Mouse (Mus musculus) hindbrain, embryonic 10.5 days (tissue): ENCODE measurements around the gene Zfp710. TPM values are rescaled to one million over a fixed set of nuclear protein-coding genes. Genes with fewer than 3 reads are reported as not detected.

Experiments used
- DNase-seq: peaks from one replicate; pipeline ENCODE4 v3.0.0-alpha.2; 2017; ENCODE audit warnings: low spot score
- H3K27ac ChIP-seq: fragments of 300-500 bp; sonication (generic); 2 replicates; pipeline ENCODE4 v1.5.1; 2016; ENCODE audit warnings: mild to moderate bottlenecking, moderate library complexity
- H3K27me3 ChIP-seq: fragments of 300-500 bp; sonication (generic); 2 replicates; pipeline ENCODE4 v1.6.1; 2016; ENCODE audit warnings: mild to moderate bottlenecking; ENCODE audit not compliant: poor library complexity, insufficient read depth, severe bottlenecking
- H3K36me3 ChIP-seq: fragments of 300-500 bp; sonication (generic); 2 replicates; pipeline ENCODE4 v1.6.1; 2016; ENCODE audit warnings: mild to moderate bottlenecking, moderate library complexity
- H3K4me1 ChIP-seq: fragments of 300-500 bp; sonication (generic); replicated peaks from 2 replicates; pipeline ENCODE4 v1.6.1; 2016; ENCODE audit warnings: mild to moderate bottlenecking
- H3K4me3 ChIP-seq: fragments of 300-500 bp; sonication (generic); 2 replicates; pipeline ENCODE4 v1.5.1; 2016; ENCODE audit warnings: mild to moderate bottlenecking, moderate library complexity
- H3K9me3 ChIP-seq: fragments of 300-500 bp; sonication (generic); 2 replicates; pipeline ENCODE4 v1.6.1; 2016; ENCODE audit warnings: mild to moderate bottlenecking, moderate library complexity
- WGBS: fragments of 180-500 bp; shearing (Covaris S2); methylation state at CpG from one replicate; pipeline ENCODE4 v1.1.7; 2016; 5-methylcytosine and 5-hydroxymethylcytosine counted together
- polyA plus RNA-seq: library from polyadenylated mRNA; unstranded; fragments of >200 nt; fragmentation: Nextera tagmentation; extraction: Ambion mirVana; gene quantifications from 2 replicates; pipeline ENCODE4 v1.2.1, GENCODE M21; 2016

Gene Zfp710
- polyA plus RNA-seq, 1 experiment from 2014 or later = 37.5 TPM

DNA sequence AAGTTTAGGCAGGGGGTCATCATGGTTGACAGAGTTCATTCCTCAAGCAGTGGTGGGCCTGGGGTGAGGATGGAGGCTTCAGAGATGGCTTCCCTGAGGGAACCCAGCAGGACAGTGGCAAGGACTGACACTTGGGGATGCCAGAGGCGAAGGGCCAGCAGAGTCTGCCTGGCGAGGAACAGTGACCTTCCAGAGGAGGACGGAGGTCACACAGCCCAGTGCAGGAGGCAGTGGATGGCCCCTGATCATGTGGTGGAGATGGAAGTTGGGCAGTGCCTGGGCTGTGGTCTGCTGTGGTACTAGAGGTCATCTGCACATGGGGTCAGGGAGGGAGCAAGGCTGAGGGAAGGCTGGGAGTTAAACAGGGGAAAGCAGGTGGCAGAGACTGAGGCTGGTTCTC lies 40.6 kb downstream of the Zfp710 start:
- no peak for DNase-seq
- H3K27ac ChIP-seq = peak overlapping the region; percentile 86
- peaks cover 97% of the 10 kb centered on the region for H3K4me1 ChIP-seq
- WGBS = 61% methylated on average over 3 of the region's 3 CpGs
- H3K27me3 ChIP-seq = no peaks in the 10 kb centered on the region
- 0 out of 2 replicates have a peak, but pooled peaks cover 6% of the 10 kb centered on the region for H3K36me3 ChIP-seq
- H3K9me3 ChIP-seq = no peaks in the 10 kb centered on the region
- no peak overlapping the region for H3K4me3 ChIP-seq

DNA sequence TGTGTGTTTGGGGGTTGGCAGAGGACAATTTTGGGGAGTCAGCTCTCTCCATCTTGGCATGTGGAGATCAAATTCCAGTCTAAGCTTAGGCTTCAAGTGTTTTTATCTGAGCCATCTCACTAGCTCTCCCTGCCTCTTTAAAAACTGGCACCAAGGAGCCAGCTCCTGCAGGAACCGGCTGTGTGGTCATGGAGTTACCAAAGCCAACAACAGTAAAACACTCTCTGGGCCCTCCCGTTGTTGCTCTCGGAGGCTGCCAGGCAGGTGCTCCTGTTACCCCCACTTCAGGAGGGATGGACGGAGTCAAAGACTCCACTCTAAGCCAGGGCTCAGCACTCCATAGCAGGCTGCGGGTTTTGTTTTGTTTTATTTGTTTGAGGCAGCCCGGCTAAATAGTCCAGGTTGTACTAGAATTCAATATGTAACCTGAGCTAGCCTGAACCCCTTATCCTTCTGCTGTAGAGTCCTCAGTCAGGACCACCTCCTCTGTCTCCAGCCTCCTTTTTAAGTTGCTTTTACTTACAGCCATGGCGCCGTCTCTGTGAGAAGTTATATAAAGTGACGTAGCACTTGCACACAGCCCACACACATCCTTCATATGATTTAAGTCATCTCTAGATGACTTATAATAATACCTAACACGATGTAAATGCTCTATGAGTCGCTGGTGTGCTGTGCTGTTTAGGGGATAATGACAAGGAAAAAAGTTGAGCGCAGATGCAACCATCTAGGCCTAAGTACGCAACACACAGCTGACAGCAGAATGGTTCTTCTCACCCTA lies 42.3 kb downstream of the Zfp710 start:
- Histone ChIP-seq H3K4me1 (peaks cover 97% of the 10 kb centered on the region), H3K9me3 (no peaks in the 10 kb centered on the region), H3K27me3 (no peaks in the 10 kb centered on the region), H3K4me3 (no peak overlapping the region), H3K36me3 (0 out of 2 replicates have a peak, but pooled peaks cover 6% of the 10 kb centered on the region), H3K27ac (peak overlapping the region; percentile 56; the same call in 1 of the 2 replicates)
- 79% methylated on average over 13 of the region's 13 CpGs for WGBS
- DNase-seq = no peak

DNA sequence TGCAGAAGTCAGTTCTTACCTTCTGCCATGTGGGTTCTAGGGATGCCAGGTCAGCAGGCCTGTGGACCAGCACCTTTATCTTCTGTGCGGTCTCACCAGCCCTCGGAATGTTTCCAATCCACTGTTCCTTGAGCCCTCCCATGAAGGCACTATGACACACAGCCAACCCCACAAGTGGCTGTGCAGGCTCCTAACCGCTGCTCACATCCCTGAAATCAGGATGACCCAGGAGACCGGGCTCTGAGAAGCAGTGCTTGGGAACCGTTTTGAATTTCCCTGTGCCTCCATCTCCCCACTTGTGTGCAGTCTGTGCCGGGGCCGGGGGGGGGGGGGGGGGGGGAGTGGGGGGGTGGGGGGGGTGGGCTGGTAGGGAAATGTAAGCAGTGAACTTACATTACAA lies 43.7 kb downstream of the Zfp710 start:
- 56% methylated on average over 7 of the region's 7 CpGs for WGBS

DNA sequence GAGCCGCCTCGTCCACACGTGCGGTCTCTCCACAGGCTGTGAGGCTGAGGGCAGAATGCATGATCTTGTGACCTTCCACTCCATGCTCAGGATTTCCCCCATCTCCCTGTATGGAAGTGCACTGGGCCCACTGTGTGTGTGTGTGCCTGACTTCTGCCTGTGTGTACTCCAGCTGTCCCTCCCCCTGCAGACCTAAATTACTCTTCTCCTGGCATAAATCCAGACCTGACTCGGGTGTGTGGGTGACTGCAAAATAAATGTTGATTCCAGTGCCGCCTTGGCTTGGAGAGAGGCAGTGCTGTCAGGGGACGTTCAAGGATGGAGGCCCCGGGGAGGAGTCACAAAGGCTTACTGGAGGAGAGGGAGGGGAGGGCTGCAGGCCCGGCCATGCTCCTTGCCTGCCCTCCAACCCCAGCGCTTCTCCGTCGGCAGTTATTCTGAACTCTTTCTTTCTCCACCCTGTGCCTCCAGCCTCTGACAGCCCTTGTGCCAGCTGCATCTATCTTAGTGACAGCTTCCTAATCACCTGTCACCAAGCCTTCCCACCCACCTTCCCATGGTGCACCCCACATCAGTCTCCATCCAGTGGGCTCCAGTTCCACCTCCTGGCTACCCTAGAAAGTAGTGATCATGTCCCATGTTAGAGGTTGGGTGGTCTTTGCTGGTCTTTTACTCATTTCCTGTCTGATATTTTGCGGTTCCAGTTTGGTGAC lies 45.2 kb downstream of the Zfp710 start:
- peak; percentile 39 for DNase-seq
- Histone ChIP-seq H3K27ac (peak overlapping the region; percentile 87), H3K9me3 (no peaks in the 10 kb centered on the region), H3K4me3 (peak overlapping the region; percentile 23), H3K27me3 (no peaks in the 10 kb centered on the region), H3K36me3 (0 out of 2 replicates have a peak, but pooled peaks cover 6% of the 10 kb centered on the region), H3K4me1 (peaks cover 97% of the 10 kb centered on the region)
- WGBS = 17% methylated on average over 13 of the region's 13 CpGs

More for the DNA sequence above, 43.7 kb downstream of the Zfp710 start:
- no peaks in the 10 kb centered on the region for H3K27me3 ChIP-seq
- H3K9me3 ChIP-seq = no peaks in the 10 kb centered on the region
- peak overlapping the region; percentile 74 for H3K27ac ChIP-seq
- no peak overlapping the region for H3K4me3 ChIP-seq
- DNase-seq = no peak
- 0 out of 2 replicates have a peak, but pooled peaks cover 6% of the 10 kb centered on the region for H3K36me3 ChIP-seq
- peaks cover 97% of the 10 kb centered on the region for H3K4me1 ChIP-seq

DNA sequence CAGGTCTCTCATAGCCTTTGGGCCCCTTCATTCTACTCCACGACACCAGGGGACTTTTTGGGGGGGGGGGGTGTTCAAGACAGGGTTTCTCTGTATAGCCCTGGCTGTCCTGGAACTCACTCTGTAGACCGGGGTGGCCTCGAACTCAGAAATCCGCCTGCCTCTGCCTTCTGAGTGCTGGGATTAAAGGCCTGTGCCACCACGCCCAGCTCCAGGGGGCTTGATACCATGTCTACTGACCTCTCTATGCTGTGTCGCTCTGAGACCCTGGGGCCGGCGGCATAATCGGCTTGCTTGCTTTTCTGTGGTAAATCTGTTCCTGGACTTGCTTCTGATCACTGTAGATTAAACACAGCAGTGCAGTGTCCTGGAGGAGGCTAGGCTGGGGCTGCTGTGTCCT lies 46.6 kb downstream of the Zfp710 start:
- WGBS = 91% methylated on average over 9 of the region's 9 CpGs
- H3K36me3 ChIP-seq = no peaks in the 10 kb centered on the region
- H3K4me1 ChIP-seq = peaks cover 99% of the 10 kb centered on the region
- DNase-seq = no peak
- H3K9me3 ChIP-seq = no peaks in the 10 kb centered on the region
- peak overlapping the region; percentile 87 for H3K27ac ChIP-seq
- H3K4me3 ChIP-seq = no peak overlapping the region
- H3K27me3 ChIP-seq = no peaks in the 10 kb centered on the region

DNA sequence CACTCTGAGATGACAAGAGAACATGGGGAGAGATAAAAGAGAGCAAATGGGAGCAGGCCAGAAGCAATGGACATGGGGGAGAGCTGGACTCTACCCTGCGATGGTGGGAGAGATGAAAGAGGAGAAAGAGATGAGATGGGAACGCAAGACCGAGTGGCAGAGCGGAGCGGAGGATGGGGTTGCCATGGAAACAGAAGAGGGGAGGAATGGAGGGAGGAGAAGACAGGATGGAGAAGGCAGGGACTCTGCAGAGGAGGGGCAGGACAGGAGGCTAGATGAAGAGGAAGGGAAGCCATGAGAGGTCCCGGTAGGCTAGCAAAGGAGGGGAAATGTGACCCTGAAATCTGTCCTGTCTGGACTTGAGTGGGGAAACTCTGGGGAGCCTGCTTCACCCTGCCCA lies 47.7 kb downstream of the Zfp710 start:
- no peak for DNase-seq
- peak overlapping the region; percentile 87 for H3K27ac ChIP-seq
- no peaks in the 10 kb centered on the region for H3K36me3 ChIP-seq
- no peak overlapping the region for H3K4me3 ChIP-seq
- H3K27me3 ChIP-seq = no peaks in the 10 kb centered on the region
- H3K4me1 ChIP-seq = peaks cover 100% of the 10 kb centered on the region
- no peaks in the 10 kb centered on the region for H3K9me3 ChIP-seq
- WGBS = 48% methylated on average over 6 of the region's 6 CpGs

DNA sequence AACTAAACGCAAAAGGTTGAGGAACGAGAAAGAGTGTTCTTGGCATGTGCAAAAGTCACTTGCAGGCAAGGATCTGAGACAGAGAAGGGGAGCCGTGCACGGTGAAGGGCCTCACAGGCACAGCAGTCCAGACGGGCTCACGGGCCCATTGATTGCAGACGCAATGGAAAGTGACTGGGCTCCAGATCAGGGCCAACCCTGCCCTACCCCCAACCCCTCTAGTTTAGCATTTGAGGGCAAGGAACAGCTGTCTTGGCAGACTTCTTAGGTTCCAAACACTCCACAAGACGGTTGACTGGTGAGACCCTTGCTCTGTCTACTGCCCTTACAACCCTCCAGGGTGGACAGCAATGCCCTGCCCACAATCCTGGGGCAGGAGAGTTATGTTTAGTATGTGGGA lies 48.9 kb downstream of the Zfp710 start:
- WGBS = 69% methylated on average over 8 of the region's 8 CpGs
- no peaks in the 10 kb centered on the region for H3K9me3 ChIP-seq
- H3K4me1 ChIP-seq = peaks cover 98% of the 10 kb centered on the region
- no peak overlapping the region for H3K4me3 ChIP-seq
- no peak for DNase-seq
- H3K27me3 ChIP-seq = no peaks in the 10 kb centered on the region
- H3K27ac ChIP-seq = peak overlapping the region; percentile 87
- no peaks in the 10 kb centered on the region for H3K36me3 ChIP-seq

DNA sequence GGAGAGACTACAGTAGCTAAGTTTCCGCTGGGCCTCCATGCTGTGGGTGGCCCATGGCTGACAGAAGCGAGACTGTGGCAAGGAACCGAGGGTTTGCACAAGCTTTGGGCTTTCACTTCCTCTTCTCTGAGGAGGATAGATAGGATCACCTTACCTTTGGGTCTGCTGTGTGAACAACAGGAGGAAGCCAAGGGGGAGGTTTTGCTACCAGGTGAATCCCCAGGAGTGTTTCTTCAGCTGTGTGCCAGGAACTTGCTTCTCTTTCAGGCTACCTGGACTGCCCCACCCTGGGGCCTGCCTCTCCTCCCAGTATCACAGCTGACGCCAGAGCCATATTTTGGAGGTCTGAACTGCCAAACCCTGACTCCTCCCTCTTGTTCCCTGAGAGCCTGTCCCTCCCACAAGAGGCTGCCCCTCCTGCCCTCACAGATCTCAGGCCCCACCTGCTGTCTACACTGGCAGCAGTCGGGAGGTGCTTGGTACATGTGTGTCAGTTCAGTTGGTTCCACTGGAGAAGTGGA lies 50.4 kb downstream of the Zfp710 start:
- Histone ChIP-seq H3K4me1 (peaks cover 91% of the 10 kb centered on the region), H3K27me3 (no peaks in the 10 kb centered on the region), H3K9me3 (no peaks in the 10 kb centered on the region), H3K4me3 (peak overlapping the region; percentile 16; the same call in 1 of the 2 replicates), H3K36me3 (no peaks in the 10 kb centered on the region), H3K27ac (peak overlapping the region; percentile 87)
- WGBS = 38% methylated on average over 5 of the region's 5 CpGs
- no peak for DNase-seq

DNA sequence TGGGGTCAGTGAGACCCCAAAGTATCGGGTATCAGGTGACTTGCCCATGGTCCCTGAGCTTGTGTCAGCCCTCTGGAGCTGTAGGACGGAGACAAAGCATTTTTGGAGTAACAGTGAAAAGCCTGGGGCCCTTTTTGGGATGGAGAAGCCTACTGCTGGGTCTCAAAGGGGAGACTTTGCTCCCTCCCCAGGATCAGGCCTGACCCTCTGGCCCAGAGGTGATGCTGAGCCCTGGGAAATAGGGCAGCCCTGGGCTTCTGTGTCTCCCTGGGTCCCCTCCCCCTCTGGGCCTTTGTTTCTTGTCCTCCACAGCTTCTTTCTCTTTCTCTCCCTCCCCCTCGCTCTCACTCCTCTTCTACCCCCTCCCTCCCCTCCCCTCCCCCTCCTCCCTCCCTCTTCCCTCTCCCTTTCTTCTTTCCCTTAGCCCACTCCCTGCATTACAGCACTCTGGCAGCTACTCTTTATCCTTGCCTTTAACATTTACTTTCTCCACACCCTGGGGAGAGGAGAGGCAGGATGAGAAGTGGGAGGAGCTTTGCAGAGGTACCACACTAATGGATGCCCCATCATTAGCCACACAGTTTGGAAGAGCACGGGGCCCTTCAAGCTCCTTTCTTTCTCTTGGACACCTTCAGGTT lies 51.5 kb downstream of the Zfp710 start:
- Histone ChIP-seq H3K27ac (peak overlapping the region; percentile 87), H3K4me1 (peaks cover 85% of the 10 kb centered on the region), H3K4me3 (peak overlapping the region; percentile 11), H3K27me3 (no peaks in the 10 kb centered on the region), H3K9me3 (no peaks in the 10 kb centered on the region), H3K36me3 (peaks cover 5% of the 10 kb centered on the region)
- WGBS = 11% methylated on average over 4 of the region's 4 CpGs
- DNase-seq = peak; percentile 63

DNA sequence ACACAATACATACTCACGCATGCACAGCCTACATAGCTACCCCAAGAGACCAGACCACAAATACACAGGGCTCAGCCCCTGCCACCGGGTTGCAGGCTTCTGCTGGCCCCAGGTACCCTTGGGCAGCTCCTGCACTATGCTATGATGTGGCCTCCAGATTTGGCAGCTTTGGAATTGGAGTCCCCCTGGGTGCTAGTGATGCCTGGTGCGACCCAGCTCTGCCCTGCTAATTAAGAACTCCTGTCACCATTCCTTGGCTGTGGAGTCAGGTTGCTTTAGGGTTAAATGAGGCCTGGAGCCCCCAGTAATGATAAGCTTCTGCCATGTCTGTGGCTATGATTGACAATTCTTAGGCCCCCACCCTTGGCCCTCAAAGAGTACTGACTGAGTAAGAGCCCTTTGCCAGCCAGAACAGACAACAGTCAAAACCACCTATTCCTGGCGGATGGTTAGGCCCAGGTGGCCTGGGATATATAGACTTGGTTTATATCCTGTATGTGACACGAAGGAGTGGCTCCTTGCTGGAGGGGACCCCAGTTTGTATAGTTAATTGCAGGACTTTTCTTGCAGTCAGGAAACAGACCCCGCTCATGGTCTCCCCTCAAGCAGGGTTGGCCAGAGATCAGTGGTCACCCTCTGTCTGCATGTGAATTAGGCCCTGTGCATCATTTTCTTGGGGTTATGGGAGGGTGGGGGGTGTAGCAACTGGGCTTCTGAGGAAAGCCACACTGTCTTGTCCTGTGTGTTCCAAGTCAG lies 52.5 kb downstream of the Zfp710 start:
- peaks cover 75% of the 10 kb centered on the region for H3K4me1 ChIP-seq
- no peaks in the 10 kb centered on the region for H3K9me3 ChIP-seq
- no peaks in the 10 kb centered on the region for H3K27me3 ChIP-seq
- H3K27ac ChIP-seq = peak overlapping the region; percentile 87
- H3K4me3 ChIP-seq = peak overlapping the region; percentile 11; the same call in 1 of the 2 replicates
- peaks cover 16% of the 10 kb centered on the region for H3K36me3 ChIP-seq
- WGBS = 67% methylated on average over 6 of the region's 6 CpGs
- no peak for DNase-seq

DNA sequence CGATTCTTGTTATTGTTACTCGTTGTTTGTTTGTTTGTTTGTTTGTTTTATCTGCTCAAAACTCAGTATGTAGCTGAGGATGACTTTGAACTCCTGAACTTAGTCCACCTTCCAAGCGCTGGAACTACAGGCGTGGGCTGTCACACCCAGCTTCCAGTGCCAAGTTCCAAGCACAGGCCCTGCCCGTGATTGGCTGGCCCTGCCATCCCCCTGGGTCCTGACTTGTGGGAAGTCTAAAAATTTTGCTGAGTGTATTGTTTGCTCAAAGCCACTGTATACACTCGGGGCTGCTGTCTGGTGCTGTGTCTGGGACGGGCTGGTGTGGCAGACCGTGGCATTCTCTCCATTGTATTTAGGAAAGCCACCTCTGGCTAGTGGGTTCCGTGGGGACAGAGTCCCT lies 53.2 kb downstream of the Zfp710 start:
- Histone ChIP-seq H3K4me3 (no peak overlapping the region), H3K27ac (peak overlapping the region; percentile 87), H3K9me3 (no peaks in the 10 kb centered on the region), H3K36me3 (peaks cover 22% of the 10 kb centered on the region), H3K27me3 (no peaks in the 10 kb centered on the region), H3K4me1 (peaks cover 68% of the 10 kb centered on the region)
- no peak for DNase-seq
- WGBS = 70% methylated on average over 9 of the region's 9 CpGs

DNA sequence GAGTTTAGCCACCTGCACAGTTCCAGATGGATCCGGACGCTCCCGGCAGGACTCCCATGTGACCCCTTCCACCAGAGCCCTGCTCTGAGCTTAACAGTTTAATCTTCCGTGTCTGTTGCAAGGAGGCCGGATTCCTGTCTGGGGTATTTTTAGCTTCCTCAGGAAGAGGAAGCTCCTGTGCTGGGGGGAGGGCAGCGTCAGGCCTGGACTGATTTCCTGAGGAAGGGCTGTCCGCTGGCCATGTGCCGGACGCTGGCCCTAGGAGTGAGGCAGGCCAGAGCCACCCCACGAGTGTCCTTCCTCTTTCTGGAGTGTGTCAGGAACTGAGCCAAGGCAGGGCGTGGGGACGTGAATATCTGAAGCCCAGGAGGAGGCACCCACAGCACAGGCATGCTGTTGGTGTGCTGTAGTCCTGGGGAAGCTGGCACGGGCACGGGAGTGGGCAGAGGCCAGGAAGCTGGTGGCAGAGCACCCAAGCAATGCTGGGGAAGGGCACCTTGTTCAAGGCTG lies 54.2 kb downstream of the Zfp710 start:
- no peaks in the 10 kb centered on the region for H3K9me3 ChIP-seq
- H3K36me3 ChIP-seq = peaks cover 33% of the 10 kb centered on the region
- H3K27ac ChIP-seq = peak overlapping the region; percentile 78
- peaks cover 58% of the 10 kb centered on the region for H3K4me1 ChIP-seq
- peak; percentile 39 for DNase-seq
- H3K4me3 ChIP-seq = 0 out of 2 replicates have a peak overlapping the region, but pooled peaks have one; percentile 7
- 57% methylated on average over 14 of the region's 14 CpGs for WGBS
- H3K27me3 ChIP-seq = no peaks in the 10 kb centered on the region
